Mouse (Mus musculus): Measurements from ENCODE around the gene A630095E13Rik. TPM values are rescaled to one million over a fixed set of nuclear protein-coding genes. Genes with fewer than 3 reads are reported as not detected.
"Not testable (repeated sequence)": the region's sequence is repeated elsewhere in the genome, so short reads cannot be mapped to it uniquely, and the experiment has no call there.

The A630095E13Rik gene
- total RNA-seq (2021), result not detected
- long read RNA-seq, experiment 1, result 0 reads
- long read RNA-seq, experiment 2, result 0 reads

DNA sequence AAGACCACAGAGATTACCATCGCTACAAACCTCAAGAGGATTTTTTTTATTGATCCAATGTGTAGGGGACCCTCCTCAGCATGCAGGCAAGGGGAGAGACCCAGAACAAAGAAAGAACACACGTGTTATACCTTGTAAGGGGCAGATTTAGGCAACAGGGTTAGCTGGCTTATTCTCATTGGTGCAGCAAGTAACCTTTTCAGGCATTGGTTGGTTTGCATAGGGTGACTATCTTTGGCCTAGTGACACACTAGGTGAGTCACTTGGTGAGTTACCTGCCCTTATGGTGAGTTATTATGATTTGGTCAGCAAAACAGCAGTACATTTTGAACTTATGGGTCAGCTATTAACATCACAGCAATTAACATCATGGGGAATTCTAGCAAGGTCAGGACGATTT lies at the start of gene A630095E13Rik:
Gene A630095E13Rik (minus strand): TSS at position 101 of the 400 bp plus-strand sequence.
- DNase-seq (ENCODE audit: low spot score), result not testable (repeated sequence)

DNA sequence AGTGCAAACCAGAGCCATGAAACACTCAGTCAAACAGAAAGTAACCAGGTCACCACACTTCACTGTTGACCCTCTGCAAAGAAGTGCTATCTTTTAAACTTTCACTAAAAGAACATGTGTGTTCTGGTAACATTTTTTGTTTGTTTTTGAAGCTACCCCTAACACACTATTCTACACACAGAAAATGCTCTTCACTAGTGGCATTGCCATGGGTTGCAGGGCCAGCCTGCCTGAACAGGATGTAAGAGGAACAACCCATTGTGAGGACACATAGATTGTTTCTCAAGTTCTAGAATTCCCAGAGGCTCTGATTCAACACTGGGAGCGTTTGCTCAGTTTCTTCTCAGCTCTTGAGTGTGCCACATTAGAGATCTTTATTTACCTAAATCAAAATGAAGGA lies 49.7 kb upstream of the A630095E13Rik start, which contains the start of gene Acrv1:
Gene Acrv1 (plus strand): TSS at position 301 of the 400 bp plus-strand sequence.
- no peak for DNase-seq (ENCODE audit: low spot score)

DNA sequence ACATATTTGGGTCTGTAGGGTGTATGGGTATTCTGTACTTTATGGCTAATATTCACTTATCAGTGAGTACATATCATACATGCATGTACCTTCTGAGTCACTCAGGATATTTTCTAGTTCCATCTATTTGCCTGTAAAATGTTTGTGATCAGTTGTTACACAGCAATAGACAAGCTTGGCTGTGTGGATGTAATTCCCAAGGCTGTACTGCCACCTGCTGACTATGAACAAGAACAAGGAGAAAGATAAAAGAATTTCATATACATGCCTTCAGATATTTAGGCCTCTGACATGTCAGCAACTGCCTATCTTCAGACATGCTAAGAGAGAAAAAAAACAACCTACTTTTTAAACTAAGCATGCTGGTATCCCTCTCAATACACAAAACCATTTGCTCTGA lies 44.2 kb upstream of the A630095E13Rik start:
- DNase-seq (ENCODE audit: low spot score), result no peak

DNA sequence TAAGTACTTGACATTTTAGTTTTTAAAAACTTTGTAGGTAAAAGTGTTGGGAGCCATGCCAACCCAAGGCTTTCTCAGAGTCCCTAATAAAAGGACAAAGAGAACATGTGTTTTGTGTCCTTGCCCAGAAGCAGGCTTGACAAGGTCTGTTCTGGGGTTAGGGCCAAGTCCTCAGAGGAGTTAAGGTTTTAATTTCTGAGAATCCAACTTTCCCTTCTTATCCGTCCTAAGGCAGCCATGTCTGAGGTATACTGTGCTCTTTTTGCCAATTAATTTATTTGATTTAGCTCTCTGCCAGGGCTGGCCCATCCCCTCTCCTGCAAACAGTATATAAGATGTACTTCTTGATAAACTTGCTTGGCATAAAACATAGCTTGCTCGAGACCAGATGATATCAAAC lies 38.2 kb upstream of the A630095E13Rik start:
- no peak for DNase-seq (ENCODE audit: low spot score)

Other genes starting within 250 kb of the A630095E13Rik start
- not detected for gene Gm7257, start 211.5 kb downstream of the A630095E13Rik start, total RNA-seq (2021)
- gene Gm9513, start 167.7 kb downstream of the A630095E13Rik start, total RNA-seq (2021), result not detected
- gene Gm5615, start 101.4 kb downstream of the A630095E13Rik start, total RNA-seq (2021), result not detected
- not detected for gene Gm17689, start 60.7 kb downstream of the A630095E13Rik start, total RNA-seq (2021)
- gene Acrv1, start 49.8 kb upstream of the A630095E13Rik start, total RNA-seq (2021), result not detected
- gene Chek1, start 83.7 kb upstream of the A630095E13Rik start, total RNA-seq (2021), result under 1 TPM; 0.09 to 0.62 TPM
- gene Stt3a, start 124.3 kb upstream of the A630095E13Rik start, total RNA-seq (2021), result 10 to 100 TPM; 31.6 to 40.6 TPM
- gene Ei24, start 154.0 kb upstream of the A630095E13Rik start, total RNA-seq (2021), result 10 to 100 TPM; 69.4 to 70.7 TPM
- gene Fez1, start 178.5 kb upstream of the A630095E13Rik start, total RNA-seq (2021), result 1 to 10 TPM; 4.0 to 7.0 TPM